Mouse (Mus musculus) cerebellum, adult (tissue): ENCODE measurements around the gene Cabp1.
"Not testable (repeated sequence)": the region's sequence is repeated elsewhere in the genome, so short reads cannot be mapped to it uniquely, and the experiment has no call there.

Experiments used
- ATAC-seq: cut with Nextera tagmentation; 2 replicates; pipeline ENCODE4 v1.9.2; 2017; ENCODE audit warnings: mild to moderate bottlenecking, moderate library complexity, mixed read lengths; ENCODE audit not compliant: insufficient number of reproducible peaks, low FRiP score, low TSS enrichment

Gene Cabp1

DNA sequence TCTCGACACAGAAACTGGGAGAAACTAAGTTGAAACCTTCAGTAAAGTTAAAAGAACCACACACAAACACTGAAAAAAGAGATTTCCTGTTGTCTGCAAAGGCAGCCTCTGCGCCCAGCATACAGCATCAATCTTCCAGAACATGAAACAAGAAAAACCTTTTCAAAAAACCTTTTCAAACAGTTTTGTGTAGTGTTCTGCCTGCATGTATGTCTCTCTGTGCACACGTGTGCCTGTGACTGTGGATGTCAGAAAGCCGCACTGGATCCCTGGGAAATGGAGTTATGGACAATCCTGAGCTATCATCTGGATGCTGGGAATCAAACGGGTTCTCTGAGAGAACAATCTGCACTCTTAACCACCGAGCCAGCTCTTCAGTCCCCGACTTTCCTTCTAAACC, 37.8 kb downstream of the Cabp1 start:
- ATAC-seq: no peak

DNA sequence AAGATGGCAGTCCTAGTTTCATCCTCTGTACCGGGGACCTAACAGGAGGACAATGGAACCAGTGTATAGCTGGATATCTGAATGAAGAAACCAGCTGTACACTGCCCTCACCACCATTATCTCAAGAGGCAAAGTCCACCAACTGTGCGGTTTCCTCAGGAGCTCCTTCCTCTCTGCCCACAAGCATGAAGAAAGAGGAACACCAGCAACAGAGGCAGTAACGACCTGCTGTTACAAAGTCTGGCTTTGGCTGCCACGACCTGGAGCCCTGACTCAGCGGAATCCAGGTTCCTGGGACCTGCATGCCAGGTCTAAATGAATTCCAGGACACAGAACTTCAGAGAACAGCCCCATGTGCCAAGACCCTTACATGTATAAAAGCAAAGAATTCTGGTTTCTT, 38.4 kb downstream of the Cabp1 start:
- no peak for ATAC-seq

DNA sequence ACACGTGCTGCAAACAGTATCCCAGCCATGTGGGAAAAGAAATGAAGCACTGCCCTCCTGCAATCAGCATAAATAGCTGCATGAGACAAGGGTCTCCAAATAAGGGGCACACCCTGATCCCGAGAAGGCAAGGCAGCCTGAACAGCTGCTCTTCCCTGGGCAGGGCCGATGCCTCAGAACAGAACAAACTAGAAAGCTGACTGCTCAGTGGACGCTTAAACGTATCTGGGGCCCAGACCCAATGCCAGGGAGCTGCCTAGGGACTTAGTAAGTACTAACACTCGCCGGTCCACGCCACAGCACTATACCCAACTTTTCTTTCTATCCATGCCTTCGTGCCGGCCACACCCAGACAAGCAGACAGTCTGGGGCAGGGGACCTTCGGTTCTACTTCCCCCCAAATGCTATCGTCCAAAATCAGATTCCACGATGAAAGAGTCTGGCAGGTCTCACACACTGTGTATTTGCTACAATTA, 39.0 kb downstream of the Cabp1 start:
- ATAC-seq: no peak

DNA sequence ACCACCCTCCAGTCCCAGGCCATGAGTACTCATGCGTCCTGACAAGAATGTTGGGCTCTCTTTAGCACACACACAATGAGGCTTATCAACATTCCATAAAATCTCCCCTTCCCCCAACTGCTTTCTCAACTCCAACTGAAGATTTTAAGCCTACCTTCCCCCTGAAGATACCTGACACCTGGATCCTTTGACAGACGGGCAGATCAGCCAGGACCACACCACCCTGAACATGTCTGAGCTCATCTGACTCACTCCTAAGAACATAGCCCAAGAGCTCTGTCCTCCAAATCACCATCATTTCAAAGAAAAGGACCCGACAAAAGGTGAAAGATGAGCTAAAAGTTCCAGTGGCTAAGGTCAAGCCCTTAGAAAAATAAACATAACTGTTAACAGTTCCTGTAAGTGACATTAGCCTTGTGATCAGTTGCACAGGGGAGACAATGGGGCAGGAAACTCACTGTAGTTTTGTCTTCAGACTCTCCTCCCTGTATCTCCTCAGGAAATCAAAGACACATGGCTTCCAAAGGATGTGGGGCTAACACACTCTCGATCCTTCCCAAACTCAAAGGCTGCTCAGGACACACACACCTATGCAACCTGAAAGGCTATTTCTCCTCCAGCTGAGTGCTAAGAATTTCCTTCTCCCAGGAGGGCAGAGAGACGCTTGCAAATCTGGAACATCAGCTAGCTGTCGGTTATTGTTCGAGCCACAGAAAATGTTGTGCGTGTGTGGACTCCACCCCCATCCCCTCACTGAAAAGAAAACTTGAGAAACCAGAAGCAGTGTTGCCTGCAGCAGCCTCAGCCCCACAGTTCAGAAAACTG, 41.8 kb downstream of the Cabp1 start:
- no peak for ATAC-seq

DNA sequence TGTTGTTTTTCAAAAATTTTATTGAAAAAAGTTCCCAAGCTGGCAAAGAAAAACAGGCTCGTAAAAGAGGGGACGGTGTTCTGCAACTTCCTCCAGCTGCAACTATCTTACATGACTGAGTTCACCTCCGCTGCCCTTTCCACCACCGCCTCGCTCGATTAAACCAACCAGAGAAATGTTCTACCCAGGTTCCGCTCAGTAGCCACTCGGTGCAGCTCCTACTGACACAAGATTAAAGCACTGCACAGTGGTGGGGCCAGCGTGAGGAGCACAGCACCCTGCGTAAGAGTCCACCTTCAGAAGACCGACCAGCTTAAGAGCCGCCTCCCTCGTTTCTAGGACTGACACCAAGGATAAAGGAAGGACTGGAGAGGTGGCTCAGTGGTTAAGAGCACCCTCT, 42.7 kb downstream of the Cabp1 start:
- no peak for ATAC-seq

DNA sequence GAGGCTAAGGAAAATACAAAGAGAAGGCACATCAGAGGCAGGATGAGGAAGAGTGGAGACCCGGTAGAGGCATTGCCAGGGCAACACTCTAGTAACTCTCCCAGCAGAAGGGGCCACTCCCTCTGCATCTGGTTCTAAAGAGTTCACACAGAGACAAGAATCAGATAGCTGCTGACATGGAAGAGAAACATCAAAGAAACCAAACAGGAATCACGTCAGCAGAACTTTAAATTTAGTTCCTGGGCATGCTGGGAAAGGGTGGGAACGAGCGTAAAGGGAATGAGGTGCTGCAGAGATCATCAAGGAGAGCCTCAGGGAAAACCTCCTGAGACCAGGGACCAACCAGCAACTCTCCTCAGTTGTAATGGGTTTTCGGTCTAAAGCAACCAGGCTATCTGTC, 43.2 kb downstream of the Cabp1 start:
- ATAC-seq: no peak

DNA sequence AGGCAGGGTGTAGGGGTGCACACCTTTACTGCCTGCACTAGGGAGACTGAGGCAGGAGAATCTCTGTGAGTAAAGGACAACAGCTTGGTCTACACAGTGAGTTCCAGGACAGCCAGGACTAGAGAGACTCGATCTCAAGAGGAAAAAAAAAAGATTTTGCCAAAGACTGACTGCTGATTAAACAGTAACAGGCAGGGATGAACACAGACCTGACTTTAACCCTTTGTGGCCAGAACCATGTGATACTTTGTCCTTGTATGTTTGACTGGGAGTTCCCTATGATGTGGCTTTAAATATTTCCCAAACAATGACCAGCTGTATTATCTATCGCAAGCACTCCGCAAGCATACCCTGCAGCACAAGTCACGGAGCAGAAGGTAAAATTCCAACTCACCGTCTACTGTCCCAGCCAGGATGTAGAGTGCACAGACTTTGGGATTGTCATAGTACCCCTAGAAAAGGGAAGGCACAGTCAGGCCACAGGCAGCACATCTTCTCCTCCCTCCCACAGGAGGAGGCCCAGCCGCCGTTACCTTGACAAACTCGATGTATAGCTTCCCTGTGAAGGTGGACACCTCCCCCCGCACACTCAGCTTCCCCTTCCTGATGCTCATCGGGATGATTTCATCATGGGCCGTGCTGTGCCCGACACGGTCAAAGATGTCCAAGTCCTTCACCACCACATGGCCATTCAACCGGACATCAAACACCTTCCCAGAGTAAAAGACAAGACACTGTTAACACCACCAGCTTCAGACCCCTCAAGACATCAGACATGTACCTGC, 44.3 kb downstream of the Cabp1 start:
- no peak for ATAC-seq

DNA sequence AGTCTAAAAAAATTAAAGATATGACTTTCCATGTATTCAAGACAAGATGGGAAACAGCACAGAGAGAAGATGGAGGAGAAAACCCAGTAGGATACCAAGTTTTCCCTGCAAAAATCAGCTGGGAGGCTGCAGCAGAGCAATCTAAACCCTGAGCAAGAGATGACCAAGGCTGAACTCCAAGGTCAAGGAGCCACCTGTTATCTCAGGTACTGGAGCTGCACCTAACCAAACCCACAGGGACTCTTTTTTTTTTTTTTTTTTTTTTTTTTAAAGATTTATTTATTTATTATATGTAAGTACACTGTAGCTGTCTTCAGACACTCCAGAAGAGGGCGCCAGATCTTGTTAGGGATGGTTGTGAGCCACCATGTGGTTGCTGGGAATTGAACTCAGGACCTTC, 45.3 kb downstream of the Cabp1 start:
- ATAC-seq: not testable (repeated sequence)

DNA sequence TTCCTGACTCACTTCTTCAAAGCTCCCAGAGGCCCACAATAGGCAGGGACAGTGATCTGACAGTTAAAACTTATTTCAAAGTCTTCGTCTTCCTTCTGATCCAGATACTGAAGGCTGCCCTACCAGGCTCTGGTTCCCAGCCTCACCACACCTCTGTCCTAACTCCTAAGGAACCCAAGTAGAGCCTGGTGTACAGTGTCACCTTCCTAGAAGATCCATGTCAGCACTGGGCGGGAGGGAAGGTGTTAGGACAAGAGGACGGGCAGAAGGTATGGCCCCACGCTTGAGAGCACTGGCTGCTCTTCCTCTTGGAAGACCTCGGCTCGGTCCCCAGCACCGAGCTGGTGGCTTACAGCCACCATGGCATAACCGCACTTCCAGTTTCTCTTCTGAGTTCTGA, 45.8 kb downstream of the Cabp1 start:
- ATAC-seq: no peak

DNA sequence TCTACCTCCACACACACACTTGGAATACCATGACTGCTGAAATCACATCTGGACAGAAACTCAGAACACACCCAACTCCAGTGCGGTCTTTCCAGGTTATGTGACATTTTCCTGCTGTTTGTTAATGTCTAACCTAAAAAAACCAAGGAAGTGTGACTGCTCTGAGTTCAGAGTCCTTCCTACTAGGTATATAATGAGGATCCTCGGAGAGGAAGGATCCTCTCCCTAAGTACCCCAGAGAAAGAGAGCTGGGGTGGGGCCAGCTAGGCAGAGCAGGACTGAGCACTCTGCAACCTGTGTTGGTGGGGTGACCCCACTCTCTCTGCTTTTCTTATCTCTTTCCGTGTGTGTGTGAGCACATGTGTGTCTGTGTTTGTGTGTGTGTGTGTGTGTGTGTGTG, 46.8 kb downstream of the Cabp1 start:
- ATAC-seq: no peak

DNA sequence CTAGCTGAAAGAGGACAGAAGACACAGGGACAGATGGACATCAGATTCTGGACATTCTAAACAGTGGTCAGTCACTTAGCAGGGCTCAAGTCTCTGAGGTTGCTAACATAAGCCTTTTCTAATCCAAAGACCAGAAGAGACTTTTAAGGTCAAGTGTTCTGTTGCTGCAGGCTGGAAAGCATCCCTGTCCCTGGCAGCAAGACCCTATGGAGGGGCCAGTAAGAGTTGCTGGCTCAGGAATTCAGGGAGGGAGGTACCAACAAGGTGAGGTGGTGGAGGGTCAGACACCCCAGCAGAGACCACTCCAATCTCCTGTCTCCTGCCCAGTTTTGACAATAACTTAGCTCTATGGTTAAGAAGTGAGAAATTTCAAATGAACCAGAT, 47.4 kb downstream of the Cabp1 start:
- ATAC-seq: no peak

DNA sequence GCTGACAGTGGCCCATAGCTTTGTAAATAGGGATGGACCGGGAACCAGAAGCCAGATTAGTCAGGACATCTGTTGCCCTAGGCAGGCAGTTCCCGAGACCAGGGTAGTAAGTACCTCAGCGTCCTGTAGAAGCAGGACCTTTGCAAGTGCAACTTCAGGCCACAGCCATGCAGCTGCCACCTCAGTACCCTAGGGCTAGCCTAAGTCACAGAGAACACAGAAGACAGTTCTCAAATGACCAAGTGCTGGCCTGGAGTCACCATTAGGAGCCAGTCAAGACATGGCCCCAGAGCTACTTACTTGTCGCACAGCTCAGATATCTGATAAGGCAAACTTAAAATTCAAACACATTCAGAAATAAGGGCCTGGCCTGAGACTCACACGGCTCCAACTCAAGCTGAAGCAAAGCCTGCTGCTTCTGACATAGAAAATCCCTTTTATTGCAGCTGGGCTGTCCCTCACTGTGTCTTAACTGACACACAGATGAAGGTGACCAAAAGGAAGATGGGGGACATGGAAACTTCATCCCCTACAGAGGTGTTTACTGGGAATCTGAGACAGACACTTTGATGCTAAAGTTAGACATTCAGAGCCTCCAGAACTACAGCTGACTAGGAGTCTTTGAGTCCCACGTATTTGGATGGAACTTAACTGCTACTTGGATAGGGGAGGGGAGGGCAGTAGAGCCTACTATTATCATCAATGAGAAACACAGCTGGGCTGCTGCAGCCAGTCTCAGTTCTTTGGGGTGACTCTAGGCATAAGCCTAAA, 48.0 kb downstream of the Cabp1 start:
- no peak for ATAC-seq

DNA sequence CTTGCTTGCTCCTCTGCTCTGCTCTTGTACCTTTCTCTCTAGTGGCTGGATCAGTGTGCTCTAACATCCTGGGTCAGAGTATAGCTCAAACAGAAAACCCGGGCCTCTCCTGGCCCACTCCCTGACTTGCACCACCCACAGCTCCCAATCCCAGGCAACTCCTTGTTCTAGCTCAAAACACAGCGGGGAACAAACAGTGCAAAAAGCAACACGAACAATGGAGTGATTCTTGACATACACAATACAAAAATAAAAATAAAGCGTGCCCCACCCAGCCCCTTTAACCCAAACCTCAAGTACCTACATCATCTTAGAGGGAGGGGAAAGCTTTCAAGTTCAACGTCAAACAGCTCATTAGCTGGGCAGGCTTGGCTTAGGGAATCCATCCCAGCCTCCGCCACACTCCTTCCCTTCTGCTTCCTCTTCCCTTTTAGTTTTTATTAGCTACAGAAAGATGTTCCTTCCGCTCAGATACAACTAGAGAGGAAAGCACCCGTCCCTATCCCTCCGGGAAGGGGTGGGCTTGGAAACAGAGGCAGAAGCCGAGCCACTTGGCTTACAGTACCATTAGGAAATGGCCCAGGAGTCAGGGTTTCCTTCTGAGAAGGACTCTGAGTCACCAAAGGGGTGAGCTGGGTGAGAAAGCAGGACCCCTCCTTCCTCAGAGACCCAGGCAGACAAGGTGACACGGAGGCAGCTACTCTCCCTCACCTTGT, 48.8 kb downstream of the Cabp1 start:
- ATAC-seq: no peak

DNA sequence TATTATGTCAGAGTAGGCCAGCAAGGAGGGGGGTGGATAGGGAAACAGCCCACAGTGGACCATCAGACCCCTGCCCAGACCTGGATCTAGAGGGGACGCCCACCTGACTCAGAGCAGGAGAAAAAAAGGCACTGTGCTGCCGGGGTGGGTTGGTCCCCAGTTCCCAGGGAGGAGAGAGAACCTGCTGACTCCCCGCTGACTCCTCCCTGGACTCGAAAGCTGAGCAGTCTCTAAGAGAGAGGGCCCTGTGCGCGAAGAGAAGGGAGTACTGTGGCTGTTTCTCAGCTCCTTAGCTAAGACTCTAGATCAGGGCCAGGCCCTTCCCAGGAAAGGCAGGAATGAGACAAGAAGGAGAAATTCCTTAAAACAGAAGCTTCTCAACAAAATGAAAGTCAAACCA, 49.7 kb downstream of the Cabp1 start:
- ATAC-seq: no peak

DNA sequence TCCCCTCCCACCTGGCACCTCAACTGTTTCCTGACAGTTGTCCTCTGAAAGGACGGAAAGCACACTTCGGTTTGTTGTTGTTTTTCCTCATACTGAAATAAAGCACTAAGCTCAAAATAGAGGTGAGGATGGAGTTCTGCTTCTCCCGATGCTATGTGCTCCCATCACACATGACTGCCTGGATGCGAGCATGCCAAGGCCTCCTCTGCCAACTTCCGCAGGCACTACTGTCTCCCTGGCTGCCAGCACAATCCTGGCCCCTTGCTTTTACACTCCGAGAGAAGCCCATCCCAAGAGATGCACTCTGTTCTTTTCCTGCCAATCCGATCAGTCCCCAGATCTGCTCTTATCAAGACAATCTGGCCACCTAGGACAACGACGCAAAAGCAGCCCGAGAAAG, 50.6 kb downstream of the Cabp1 start:
- no peak for ATAC-seq

DNA sequence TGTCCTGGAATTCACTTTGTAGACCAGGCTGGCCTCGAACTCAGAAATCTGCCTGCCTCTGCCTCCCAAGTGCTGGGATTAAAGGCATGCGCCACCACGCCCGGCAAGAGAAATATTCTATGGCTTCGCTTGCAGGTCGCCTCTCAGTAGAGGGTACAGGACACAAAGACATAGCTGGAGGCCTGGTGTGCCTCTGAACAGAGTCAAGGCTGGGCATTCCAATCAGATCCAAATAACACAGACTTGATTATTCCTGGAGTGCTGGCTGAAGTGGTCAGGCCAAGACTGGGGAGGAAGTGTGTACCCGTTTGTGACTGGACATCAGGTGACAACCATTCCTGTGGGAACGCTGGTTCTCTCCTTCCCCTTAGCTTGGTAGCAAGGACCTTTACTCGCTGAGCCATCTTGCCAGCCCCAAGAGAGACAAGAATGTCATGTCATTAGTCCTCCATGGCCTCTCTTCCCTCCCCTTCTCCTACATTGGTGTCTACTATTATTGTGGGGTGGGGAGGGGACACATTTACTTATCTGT, 51.9 kb downstream of the Cabp1 start:
- no peak for ATAC-seq

DNA sequence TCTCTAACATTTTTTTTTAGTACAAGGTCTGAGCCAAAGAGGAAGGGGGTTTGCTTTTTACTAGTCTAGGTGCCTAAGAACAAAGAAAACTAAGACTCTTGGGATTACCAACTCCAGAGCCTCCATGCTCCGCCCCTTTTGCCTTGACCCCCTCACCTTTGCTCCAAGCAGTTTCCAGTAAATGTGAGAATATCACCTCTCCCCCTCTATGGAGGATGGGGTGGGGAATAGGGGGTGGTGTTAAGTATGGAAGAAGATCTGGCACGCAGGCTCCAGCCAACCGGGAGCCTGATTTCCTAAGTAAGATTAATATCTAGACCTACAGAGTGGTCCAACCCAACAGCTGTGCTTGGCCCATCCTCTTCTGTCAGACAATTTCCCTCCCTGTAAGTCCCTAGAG, 53.5 kb downstream of the Cabp1 start:
- no peak for ATAC-seq

DNA sequence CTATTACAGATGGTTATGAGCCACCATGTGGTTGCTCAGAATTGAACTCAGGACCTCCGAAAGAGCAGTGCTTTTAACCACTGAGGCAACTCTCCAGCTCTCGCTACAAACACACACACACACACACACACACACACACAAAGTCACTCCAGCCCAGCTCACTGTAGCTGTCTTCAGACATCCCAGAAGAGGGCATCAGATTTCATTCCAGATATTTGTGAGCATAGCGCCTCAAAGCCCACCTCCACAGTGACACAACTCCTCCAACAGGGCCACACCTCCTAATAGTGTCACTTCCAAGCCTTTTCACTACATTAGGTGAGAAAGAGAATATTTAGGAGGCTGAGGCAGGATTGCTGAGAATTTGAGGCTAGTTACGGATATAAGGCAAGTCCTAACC, 55.1 kb downstream of the Cabp1 start:
- no peak for ATAC-seq

DNA sequence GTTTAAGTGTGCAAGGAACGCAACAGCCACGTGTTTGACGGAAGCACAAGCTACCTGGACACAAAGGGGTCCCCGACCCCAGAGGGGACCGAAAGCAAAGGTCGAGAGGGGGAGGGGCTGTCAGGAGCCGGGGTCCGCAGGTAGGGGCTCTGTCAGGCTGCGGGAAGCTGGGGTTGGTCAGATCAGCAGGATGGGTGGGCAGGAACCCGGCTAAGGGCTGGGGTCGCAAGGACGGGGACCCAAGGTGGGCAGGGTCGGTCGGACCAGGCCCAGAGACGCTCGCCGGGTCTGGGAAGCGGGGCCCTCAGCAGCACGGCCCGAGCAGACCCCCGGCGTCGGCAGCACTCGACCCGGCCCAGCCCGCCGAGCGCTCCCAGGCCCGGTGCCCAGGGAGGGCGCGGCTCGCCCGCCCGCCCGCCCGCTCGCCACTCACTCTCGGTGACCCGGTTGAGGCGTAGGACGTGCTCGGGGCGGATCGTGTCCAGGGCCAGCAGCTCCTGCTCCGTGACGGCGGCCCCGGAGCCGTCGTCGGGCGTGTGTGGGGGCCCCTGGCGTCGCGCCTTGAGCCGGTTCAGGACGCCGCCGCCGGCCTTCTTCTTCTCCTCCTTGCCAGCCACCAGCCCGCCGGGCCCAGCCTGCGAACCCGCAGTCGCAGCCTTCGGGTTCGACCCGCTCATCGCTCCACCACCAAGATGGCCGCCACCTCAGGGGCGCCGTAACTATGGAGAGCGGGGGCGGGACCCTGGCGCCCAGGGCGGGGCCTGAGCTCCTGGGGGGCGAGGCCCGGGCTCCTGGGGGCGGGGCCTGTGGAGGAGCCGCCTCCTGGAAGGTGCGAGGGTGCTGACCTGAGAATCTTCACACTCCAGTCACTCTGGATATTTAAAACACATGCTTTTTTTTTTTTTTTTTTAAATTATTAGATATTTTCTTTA, 59.7 kb downstream of the Cabp1 start, which contains the start of gene Unc119b:
Gene Unc119b, minus strand, starts transcription at position 742 of the 932 bp plus-strand sequence.
- ATAC-seq: peak; percentile 72; the same call in 1 of the 2 replicates
